Mouse (Mus musculus): ENCODE measurements around the gene Tk2. TPM values are rescaled to one million over a fixed set of nuclear protein-coding genes. Genes with fewer than 3 reads are reported as not detected.
A peak's percentile ranks its signal among the peaks of the same experiment; 100 is the strongest.

Tk2 gene
- total RNA-seq, 2 experiments from 2014 or later = 2.7 to 3.8 TPM

DNA sequence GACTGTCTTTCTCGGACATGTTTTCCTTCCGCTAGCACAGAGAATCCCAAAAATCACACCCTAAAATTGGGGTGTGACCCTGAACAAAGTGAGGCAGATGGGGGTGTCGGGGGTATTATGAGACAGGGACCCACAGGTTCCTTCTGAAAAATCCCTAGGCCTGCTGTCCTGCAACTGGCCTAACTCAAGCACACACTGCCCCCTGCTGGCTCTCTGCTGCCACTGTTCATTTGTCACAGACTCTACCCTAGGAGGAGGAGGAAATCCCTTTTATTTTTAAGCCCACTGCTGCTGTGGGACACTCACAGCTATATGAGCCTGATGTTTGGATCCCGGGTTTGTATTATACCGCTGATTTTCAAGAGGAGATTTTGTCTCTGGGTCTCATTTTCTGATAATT is 28.6 kb downstream of the Tk2 start:
- peak; percentile 33 for DNase-seq

- DNase-seq = peak; percentile 15
Observed at GRCm38 (mm10) chr8:104219079-104219478, 29.3 kb downstream of the Tk2 start.

DNA sequence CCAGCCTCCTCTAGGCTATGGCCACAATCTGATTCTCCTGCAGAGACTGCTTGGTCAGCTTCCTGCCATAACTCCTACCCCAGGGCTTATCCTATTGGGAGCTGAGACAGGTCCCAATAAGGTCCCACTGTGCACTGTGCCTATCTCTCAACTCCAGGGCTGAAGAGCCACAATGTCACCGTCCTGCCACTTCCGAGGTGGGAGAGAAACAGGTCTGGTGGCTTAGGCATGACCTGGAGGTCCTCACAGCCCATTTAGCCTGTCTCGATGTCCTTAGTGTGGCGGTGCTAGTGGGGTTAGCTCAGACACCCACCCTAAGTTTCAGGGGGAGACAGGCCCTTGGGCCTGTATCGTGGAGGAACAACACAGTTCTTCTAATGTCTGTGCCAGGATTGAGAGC is 30.8 kb downstream of the Tk2 start:
- no peak for DNase-seq

GRCm38 (mm10) chr8:104205292-104205691 is 43.1 kb downstream of the Tk2 start:
- no peak for DNase-seq

DNA sequence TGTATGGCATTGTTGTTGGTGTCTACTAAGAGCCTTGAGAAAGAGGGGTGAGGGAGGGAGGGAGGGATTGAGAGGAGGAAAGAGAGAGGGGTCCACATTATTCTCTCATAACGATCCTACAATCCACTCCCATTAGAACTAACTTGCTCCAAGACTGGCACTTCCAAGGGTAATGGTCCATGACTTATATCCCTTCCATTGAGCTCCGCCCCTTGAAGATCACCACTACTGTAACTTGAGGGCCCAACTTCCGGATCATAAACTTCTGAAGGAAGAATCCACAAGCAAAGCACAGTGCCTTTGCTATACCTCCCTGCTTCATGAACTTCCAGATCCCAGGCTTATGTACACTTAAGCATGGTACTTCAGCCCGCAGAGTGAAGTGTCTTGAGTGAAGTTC is 46.0 kb downstream of the Tk2 start:
- no peak for DNase-seq

DNA sequence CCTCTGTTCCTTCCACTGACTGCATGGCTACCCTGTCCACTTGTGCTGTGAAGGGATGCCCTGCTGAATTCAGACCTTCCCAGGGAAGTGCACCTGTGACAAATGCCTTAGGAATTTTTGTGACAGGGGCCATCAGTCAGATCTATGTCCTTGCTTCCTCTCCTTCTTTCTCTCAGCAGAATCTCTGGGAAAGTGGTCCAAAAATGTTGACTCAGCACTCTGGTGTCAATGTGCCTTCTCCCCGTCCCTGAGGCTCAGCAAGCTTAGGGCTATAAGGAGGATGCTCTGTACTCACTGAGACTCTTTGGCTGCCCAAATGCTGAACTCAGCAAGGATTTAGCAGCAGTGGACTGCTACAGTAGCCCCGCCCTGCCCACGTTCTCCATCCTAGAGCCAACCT is 46.7 kb downstream of the Tk2 start:
- no peak for DNase-seq

DNA sequence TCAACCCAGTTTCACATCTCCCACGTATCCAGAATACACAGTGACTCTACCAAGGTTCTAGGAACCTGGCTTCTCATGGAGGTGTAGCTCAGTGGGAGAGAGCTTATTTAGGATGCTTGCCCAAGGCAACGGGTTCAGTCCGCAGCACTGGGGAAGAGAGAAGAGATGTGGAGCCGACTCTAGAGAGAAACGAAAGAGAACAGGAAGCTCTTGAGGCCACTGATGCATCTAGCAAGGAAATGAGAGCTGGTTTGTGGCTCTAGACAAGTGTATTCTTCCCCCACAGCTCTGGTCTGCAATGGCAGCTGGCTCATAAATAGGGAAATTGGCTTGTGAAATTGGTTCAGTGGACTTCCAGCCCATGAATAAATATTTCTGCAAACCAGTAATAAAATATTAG is 48.6 kb downstream of the Tk2 start:
- DNase-seq = no peak

GRCm38 (mm10) chr8:104191496-104191895 is 56.9 kb downstream of the Tk2 start:
- DNase-seq = no peak

- no peak for DNase-seq
Observed at GRCm38 (mm10) chr8:104190777-104191468, 57.4 kb downstream of the Tk2 start.

DNA sequence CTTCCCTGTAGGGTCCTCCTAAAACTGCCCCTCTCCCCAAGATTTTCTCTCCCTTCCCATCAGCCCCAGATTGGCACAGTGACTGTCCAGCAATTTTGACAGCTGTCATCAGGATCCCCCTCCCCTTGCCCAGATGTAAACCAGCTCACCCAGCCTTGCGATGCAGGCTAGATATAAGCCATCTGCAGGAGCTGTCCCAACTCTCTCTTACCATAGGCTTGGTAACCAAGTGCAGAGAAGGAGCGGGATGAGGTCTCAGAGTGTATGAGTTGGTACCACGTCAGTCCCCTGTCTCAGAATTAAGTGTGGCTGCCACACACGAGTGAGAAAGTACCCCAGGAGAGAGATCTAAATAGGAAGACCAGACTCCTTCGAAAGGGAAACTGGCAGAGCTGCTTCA is 59.9 kb downstream of the Tk2 start:
- DNase-seq = no peak

GRCm38 (mm10) chr8:104187622-104188021 is 60.7 kb downstream of the Tk2 start:
- no peak for DNase-seq

DNA sequence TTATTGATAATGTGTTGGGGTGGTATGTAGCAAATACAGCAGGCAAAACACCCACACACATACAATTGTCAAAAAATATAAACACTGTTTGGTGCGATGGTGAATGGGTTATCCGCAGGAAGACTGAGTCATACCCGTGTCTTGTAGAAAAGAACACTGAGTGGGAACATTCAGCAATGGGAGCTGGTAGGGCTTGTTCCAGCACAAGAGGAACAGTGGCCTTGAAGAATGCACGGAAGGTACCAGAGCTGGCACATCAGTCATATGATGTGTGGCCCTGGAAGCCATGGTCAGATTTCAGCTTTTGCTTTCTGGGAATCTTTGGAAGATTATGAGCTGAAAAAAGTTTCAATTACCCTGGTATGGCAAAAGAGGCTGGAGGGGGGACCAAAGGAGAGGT is 61.5 kb downstream of the Tk2 start:
- DNase-seq = no peak

DNA sequence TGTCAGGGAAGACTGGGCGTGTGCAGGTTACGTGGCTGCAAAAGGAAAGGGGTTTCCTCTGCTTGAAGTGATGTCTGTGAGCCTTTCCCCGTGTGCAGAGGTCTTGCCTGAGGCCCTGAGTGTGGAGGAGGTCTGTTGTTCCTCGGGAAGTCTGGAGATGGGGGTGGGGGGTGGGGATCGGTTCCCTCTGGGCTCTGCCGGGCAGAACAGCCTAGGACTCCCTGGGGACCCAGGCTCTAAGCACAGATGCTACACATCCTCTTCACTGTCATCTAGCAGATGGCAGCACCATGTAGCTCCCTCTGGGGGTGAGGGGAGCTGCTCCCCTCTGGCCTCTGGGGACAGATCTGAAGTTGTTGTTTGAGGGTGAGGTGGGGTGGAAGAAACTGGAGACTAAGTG is 63.5 kb downstream of the Tk2 start:
- DNase-seq = no peak

DNA sequence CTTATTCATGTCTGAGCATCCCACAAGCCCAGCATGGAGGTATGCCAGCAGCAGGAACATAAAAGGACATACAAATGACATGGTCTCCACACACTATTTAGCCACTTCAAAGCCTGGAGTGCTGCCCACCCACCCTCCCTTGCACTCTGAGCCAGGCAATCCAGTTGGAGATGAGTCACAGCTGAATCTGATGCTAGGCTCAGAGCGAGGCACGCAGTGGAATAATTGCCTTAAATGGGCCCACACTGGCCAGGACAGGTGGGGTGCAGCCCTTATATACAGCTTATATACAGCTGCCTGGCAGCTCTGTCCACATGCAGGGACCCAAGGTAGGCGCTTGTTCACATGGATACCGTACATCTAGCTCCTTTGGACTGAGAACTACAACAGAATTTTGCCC is 71.3 kb downstream of the Tk2 start:
- DNase-seq = no peak

Other genes with a start within 250 kb of the Tk2 start
- gene Cdh5, start 146.9 kb downstream of the Tk2 start, total RNA-seq (2021) = 10 to 100 TPM; 41.8 to 51.9 TPM
- gene Bean1, start 78.1 kb downstream of the Tk2 start, total RNA-seq (2021) = under 1 TPM; 0.27 to 0.31 TPM
- gene Cklf, start 2.3 kb upstream of the Tk2 start, total RNA-seq (2021) = 1 to 10 TPM; 1.7 to 2.9 TPM
- not detected for gene Cmtm2a, start 44.6 kb upstream of the Tk2 start, total RNA-seq (2021)
- not detected for gene Gm45711, start 61.5 kb upstream of the Tk2 start, total RNA-seq (2021)
- gene Cmtm1, start 61.6 kb upstream of the Tk2 start, total RNA-seq (2021) = not detected
- not detected for gene Gm11020, start 73.0 kb upstream of the Tk2 start, total RNA-seq (2021)
- gene Cmtm2b, start 73.7 kb upstream of the Tk2 start, total RNA-seq (2021) = not detected
- 10 to 100 TPM in 1 of 2 experiments, 1 to 10 TPM in 1; 8.5 to 10.3 TPM for gene Cmtm3, start 90.9 kb upstream of the Tk2 start, total RNA-seq (2021)
- gene Cmtm4, start 147.2 kb upstream of the Tk2 start, total RNA-seq (2021) = 1 to 10 TPM; 3.7 to 4.1 TPM
- 100 to 1,000 TPM in 1 of 2 experiments, 10 to 100 TPM in 1; 63.2 to 101 TPM for gene Dync1li2, start 194.5 kb upstream of the Tk2 start, total RNA-seq (2021)